Mouse (Mus musculus) B cell, adult (primary cell): ENCODE data around the gene Gm10053. TPM values are rescaled to one million over a fixed set of nuclear protein-coding genes. Genes with fewer than 3 reads are reported as not detected.

Experiments used
- total RNA-seq: library from RNA; stranded (reverse); gene quantifications from 4 replicates; pipeline ENCODE4 v1.2.4, GENCODE M21; 2023; ENCODE audit not compliant: inconsistent age

Gm10053 gene
- total RNA-seq = 33.5 to 39.0 TPM (median 36.2 TPM) in 4 replicates

DNA sequence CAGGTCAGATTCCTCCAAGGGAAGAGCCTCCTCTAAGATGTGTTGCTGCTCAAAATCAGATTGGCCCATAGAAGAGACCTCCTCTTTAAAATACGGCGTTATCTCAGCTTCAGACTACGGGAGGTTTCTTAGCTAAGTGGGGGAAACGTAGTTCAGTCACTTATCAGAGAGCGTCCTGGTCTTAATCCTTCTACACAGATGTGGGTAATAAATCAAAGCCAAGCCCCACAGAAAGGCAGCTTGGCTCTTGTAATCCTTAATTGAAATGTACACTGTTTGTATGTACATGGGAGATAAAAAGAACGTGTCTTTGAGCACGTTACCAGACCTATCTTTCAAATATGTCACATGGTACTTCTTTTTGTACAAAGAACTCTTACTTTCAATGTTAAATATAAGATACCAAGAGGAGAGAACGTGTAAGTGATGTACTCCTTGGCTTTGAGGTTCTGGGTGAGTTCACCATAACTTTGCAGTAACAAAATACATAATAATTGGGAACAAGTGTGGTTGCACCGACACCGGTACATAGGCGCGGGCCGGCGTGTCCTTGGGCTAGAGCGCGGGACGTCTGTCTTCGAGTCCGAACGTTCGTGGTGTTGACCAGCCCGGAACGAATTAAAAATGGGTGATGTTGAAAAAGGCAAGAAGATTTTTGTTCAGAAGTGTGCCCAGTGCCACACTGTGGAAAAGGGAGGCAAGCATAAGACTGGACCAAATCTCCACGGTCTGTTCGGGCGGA, at the start of gene Gm10053:
Gm10053 (plus strand) TSS at position 558 of the 742 bp plus-strand sequence.

DNA sequence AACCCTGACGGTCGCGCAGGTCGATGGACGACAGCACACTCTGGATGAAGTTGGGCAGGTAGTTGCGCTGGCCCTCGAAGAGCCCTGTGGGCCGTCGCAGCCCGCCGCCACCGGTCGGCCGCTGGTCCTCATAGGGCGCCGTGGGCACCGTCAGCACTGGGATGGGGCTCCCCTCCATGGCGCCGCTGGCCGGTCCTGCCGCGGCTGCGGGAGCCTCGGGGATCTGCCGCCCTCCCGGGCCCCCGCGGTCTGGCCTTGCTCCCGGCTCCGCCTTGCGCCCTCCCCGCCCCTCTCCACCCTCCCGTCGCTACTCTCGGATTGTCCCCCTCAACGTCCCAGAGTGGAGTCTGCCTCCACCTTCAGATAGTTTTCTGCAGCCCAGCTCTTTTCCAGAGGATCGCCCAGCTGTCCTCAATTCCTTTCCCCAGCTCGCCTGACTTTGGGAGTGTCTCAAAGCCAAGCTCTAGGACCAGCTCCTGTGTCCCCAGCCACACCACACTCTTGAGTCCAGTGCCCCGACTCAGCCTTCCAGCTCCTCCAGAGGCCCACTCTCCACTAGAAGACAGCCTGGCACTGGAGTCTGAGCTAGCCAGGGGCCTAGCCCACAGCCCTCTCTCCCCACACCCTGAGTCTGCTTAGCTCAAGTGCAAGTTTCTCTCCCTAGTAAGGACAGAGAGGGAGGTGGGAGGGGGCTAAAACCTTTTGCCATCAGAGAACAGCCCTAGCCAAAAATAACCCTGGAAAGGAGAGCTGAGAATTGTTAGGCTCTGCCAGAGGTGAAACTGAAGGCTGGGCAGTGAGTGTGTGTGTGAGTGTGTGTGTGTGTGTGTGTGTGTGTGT, 13.7 kb upstream of the Gm10053 start, which contains the start of gene Pgm5:
Pgm5 (minus strand) TSS at position 244 of the 840 bp plus-strand sequence.

GRCm38 (mm10) chr19:24900581-24901220, 25.2 kb downstream of the Gm10053 start, which contains the start of gene Foxd4:
Foxd4 (minus strand) TSS chr19:24901197.

Other genes with a start within 250 kb of the Gm10053 start
- gene Tmem252, start 201.7 kb upstream of the Gm10053 start, total RNA-seq = 0.16 TPM in 1 of 4 replicates, not detected in the others
- not detected in 4 replicates for gene Pgm5, start 13.8 kb upstream of the Gm10053 start, total RNA-seq
- gene Foxd4, start 25.5 kb downstream of the Gm10053 start, total RNA-seq = not detected in 4 replicates
- 10.5 to 12.7 TPM (median 11.6 TPM) in 4 replicates for gene Cbwd1, start 85.9 kb downstream of the Gm10053 start, total RNA-seq
- gene Dock8, start 123.8 kb downstream of the Gm10053 start, total RNA-seq = 232 to 262 TPM (median 239 TPM) in 4 replicates